Mouse (Mus musculus) E14TG2a.4 (cell line): ENCODE measurements around the gene Casp2.

Source experiments
- H3K27me3 ChIP-seq: 2 replicates; pipeline ENCODE4 v1.6.1; 2014; ENCODE audit warnings: low read length, control low read depth; ENCODE audit not compliant: insufficient read depth
- H3K36me3 ChIP-seq: 2 replicates; pipeline ENCODE4 v1.6.1; 2014; ENCODE audit warnings: low read length, control low read depth; ENCODE audit not compliant: insufficient read depth
- H3K4me1 ChIP-seq: replicated peaks from 2 replicates; pipeline ENCODE4 v1.6.1; 2014; ENCODE audit warnings: low read depth, low read length, control low read depth
- H3K4me3 ChIP-seq: replicated peaks from 2 replicates; pipeline ENCODE4 v1.5.1; 2014; ENCODE audit warnings: mild to moderate bottlenecking, low read length
- H3K9me3 ChIP-seq: 2 replicates; pipeline ENCODE4 v1.6.1; 2014; ENCODE audit warnings: low read length, control low read depth
- CTCF ChIP-seq: conservative IDR thresholded peaks from 2 replicates; pipeline ENCODE4 v1.5.1; 2014; ENCODE audit warnings: low read length
- NANOG ChIP-seq: IDR thresholded peaks from 2 replicates; pipeline ENCODE4 v1.6.1; 2014; ENCODE audit warnings: borderline replicate concordance, low read length, mixed read lengths
- POU5F1 ChIP-seq: IDR thresholded peaks from 2 replicates; pipeline ENCODE4 v1.6.1; 2014; ENCODE audit warnings: low read length, borderline replicate concordance

Casp2 gene

DNA sequence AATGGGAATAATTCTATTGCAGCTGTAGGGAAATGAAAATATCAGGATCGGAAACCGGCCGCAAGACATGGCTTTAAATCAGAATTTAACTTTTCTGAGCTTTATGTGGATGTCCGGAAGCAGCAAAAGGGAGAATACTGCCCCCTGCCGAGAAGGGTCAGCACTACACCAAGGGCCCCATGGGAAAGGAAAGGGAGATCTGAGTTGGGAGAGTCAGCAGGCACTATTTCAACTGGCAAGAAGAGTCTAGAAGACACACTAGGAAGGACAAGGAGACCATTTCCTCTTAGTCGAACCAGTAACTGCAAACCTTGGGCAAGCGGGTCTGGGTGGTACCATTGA lies 60.5 kb downstream of the Casp2 start:
- no peaks in the 10 kb centered on the region for H3K9me3 ChIP-seq
- H3K4me3 ChIP-seq: peak overlapping the region; percentile 84
- peaks cover 76% of the 10 kb centered on the region for H3K27me3 ChIP-seq
- H3K4me1 ChIP-seq: peaks cover 23% of the 10 kb centered on the region
- H3K36me3 ChIP-seq: no peaks in the 10 kb centered on the region
- TF ChIP-seq NANOG: no peak
- TF ChIP-seq CTCF: peak; percentile 98

DNA sequence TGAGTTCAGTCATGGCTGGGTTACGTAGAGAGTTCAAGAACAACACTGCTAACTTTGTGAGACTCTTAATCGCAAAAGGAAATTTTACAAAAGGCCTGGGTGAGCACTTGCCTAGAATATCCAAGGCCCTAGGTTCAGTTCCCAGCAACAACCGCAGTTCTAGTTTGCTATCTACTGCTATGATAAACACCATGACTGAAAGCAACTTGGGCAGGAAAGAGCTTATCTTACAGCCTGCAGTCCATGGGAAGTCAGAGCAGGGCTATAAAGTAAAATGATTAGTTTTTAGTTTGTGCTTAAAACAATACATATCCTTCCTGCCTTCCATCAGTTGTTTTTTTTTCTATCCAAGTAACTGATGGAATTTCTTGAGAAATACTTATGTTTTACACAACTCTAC lies 61.7 kb downstream of the Casp2 start:
- Histone ChIP-seq H3K9me3 (no peaks in the 10 kb centered on the region), H3K4me3 (no peak overlapping the region), H3K27me3 (peaks cover 72% of the 10 kb centered on the region), H3K36me3 (no peaks in the 10 kb centered on the region), H3K4me1 (peaks cover 23% of the 10 kb centered on the region)
- TF ChIP-seq NANOG: no peak
- no peak for TF ChIP-seq CTCF
- no peak for TF ChIP-seq POU5F1

DNA sequence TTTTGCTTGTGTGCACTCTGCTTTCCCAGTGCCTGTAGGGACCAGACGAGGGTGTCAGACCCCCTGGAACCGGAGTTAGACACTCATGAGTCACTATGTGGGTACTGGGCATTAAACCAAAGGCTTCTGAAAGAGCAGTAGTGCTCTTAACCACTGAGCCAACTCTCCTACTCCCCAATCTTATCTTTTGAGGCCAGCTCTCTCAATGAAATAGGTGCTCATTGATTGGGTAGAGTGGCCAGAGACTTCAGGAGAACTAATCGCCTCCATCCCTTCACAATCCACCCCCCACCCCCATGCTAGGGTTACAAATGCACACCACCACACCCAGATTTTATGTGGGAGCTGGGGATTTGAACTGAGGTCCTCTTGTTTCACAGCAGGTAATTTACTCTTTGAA lies 64.0 kb downstream of the Casp2 start:
- Histone ChIP-seq H3K9me3 (no peaks in the 10 kb centered on the region; the same call in 1 of the 2 replicates), H3K36me3 (no peaks in the 10 kb centered on the region), H3K27me3 (peaks cover 57% of the 10 kb centered on the region), H3K4me1 (peaks cover 12% of the 10 kb centered on the region), H3K4me3 (no peak overlapping the region)
- TF ChIP-seq CTCF (no peak), POU5F1 (no peak), NANOG (no peak)

DNA sequence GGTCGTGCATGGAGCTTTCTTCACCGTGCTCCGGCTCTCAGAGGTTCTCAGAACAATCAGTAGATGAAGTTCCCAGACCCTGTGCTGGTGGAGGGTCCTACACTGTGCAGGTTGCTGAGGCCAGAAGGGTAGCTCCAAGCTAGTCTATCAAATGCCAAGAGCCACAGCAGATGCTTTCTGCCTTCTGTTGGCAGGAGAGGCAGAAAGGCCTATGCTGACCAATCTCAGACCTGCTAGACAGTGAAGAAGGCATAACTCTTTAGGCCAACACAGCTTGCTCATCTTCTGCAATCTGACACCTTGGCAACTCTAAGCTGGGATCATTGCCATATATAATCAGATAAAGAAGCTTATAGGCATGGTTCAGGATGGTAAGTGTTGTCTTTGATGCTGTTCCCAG lies 65.4 kb downstream of the Casp2 start:
- Histone ChIP-seq H3K36me3 (no peaks in the 10 kb centered on the region), H3K4me3 (no peak overlapping the region), H3K4me1 (peaks cover 4% of the 10 kb centered on the region; the same call in 1 of the 2 replicates), H3K27me3 (peaks cover 48% of the 10 kb centered on the region), H3K9me3 (no peaks in the 10 kb centered on the region; the same call in 1 of the 2 replicates)
- no peak for TF ChIP-seq POU5F1
- no peak for TF ChIP-seq CTCF
- TF ChIP-seq NANOG: no peak

DNA sequence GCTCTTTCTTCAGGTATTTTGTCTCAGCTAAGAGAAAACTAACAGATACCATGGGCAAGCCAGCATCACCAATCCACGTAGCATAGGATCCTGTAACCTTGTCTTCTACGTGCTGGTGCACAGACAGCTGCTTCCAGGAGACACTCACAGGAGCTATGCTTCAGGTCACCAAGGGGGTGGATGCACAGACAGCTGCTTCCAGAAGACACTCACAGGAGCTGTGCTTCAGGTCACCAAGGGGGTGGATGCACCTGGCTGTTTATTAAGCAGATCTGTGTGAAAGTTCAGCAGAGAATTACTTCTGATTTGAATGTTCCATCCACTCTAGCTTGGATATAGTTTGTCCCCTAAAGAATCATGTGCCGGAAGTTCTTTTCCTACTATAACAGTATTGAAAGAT lies 66.2 kb downstream of the Casp2 start:
- Histone ChIP-seq H3K27me3 (peaks cover 41% of the 10 kb centered on the region), H3K4me1 (no peaks in the 10 kb centered on the region), H3K9me3 (no peaks in the 10 kb centered on the region; the same call in 1 of the 2 replicates), H3K36me3 (no peaks in the 10 kb centered on the region), H3K4me3 (no peak overlapping the region)
- TF ChIP-seq POU5F1: no peak
